Mouse (Mus musculus) limb, embryonic 10.5 days (tissue): ENCODE measurements around the gene Hsf4. TPM values are rescaled to one million over a fixed set of nuclear protein-coding genes. Genes with fewer than 3 reads are reported as not detected.
A peak's percentile ranks its signal among the peaks of the same experiment; 100 is the strongest.

Source experiments
- DNase-seq: peaks from one replicate; pipeline ENCODE4 v3.0.0-alpha.2; 2017; ENCODE audit warnings: low spot score
- H3K27ac ChIP-seq: fragments of 300-500 bp; sonication (generic); 2 replicates; pipeline ENCODE4 v1.5.1; 2016; ENCODE audit warnings: mild to moderate bottlenecking
- H3K27me3 ChIP-seq: fragments of 300-500 bp; sonication (generic); 2 replicates; pipeline ENCODE4 v1.6.1; 2016; ENCODE audit warnings: low read depth, mild to moderate bottlenecking; ENCODE audit not compliant: poor library complexity, severe bottlenecking
- H3K36me3 ChIP-seq: fragments of 300-500 bp; sonication (generic); 2 replicates; pipeline ENCODE4 v1.6.1; 2016; ENCODE audit warnings: mild to moderate bottlenecking, moderate library complexity
- H3K4me1 ChIP-seq: fragments of 300-500 bp; sonication (generic); 2 replicates; pipeline ENCODE4 v1.6.1; 2016
- H3K4me3 ChIP-seq: fragments of 300-500 bp; sonication (generic); 2 replicates; pipeline ENCODE4 v1.5.1; 2016; ENCODE audit warnings: mild to moderate bottlenecking, moderate library complexity
- H3K9me3 ChIP-seq: fragments of 300-500 bp; sonication (generic); replicated peaks from 2 replicates; pipeline ENCODE4 v1.6.1; 2016; ENCODE audit warnings: mild to moderate bottlenecking
- WGBS: fragments of 180-500 bp; shearing (Covaris S2); methylation state at CpG from one replicate; pipeline ENCODE4 v1.1.7; 2016; 5-methylcytosine and 5-hydroxymethylcytosine counted together
- polyA plus RNA-seq: library from polyadenylated mRNA; unstranded; fragments of >200 nt; fragmentation: Nextera tagmentation; extraction: Ambion mirVana; gene quantifications from 2 replicates; pipeline ENCODE4 v1.2.1, GENCODE M21; 2016

Hsf4 gene
- polyA plus RNA-seq, 1 experiment from 2014 or later: not detected

DNA sequence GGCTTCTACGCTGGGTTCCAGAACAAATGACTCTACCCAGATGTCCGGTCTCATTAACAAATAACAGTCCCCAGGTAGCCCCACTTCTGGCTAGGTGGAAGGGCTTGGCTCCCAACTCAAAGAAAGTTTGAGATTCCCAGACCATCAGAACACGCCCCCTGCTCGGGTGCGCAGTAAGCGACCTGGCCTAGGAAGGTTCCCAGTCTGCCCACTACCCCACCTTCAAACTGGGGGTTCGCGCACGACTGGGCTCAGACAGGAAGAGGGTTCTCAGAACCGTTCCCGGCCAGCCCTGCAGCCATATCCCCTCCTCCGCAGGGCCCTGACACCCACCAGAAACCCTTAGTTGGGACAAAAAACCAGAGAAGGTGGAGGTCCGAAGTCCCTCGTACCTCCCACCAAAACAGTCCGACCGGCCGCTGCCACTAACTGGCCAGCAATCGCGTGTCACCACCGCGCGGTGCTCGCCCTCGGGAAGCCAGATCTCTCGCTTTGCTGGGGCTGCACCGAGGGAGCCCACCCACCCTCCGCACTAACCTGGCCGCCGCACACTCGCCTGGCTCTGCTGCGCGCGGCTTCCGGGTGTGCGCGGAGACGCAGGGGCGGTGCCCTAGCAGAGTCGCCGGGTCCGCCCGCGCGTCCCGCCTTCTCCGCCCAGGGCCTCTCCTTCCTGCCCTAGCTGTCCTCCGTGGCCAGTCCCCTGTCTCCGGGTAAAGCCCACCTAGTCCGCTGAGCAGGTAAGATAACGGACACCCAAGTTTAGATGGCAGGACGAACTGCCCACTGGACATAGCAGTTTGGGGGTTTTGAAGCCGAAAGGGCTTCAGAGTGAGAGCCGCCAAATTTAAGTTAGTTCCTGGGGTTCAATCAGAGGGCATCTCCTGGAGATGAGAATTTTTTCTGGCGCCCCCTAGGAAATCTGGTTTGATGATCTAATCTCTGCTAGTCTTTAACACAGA, 5.3 kb upstream of the Hsf4 start, which contains the start of the genes Tradd and Fbxl8:
TSS of gene Tradd (minus strand) at position 586 of the 959 bp plus-strand sequence.
TSS of gene Fbxl8 (plus strand) at position 625 of the 959 bp plus-strand sequence.
- H3K4me1 ChIP-seq: peaks cover 49% of the 10 kb centered on the region
- DNase-seq: peak; percentile 81
- H3K36me3 ChIP-seq: no peaks in the 10 kb centered on the region
- H3K27ac ChIP-seq: peak within 1 kb of the TSS; percentile 59; the same call in 1 of the 2 replicates
- WGBS: under 1% methylated on average over 54 of the region's 54 CpGs
- H3K4me3 ChIP-seq: peak within 1 kb of the TSS; percentile 71
- H3K9me3 ChIP-seq: 0 out of 2 replicates have a peak, but pooled peaks cover 2% of the 10 kb centered on the region
- H3K27me3 ChIP-seq: peaks cover 100% of the 10 kb centered on the region

DNA sequence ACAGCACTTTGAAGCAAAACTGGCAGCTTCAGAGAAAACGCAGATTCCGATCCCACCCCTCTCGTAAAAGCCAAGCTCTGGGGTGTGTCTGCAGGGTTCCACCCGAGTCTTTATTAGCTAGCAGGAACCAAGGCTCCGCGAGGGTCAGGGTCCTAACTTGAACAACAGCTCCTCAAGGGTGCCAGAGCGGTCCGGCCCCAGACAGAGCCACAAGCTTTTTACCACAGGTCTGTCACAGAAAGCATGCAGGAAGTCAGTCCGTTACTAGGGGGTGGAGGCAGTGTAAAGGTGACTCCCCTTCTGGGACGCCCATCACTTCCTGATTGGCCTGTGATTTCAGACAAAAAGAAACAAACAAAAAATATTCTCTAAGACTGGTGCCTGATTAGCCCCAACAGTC, 4.5 kb upstream of the Hsf4 start:
- Histone ChIP-seq H3K36me3 (no peaks in the 10 kb centered on the region), H3K4me3 (peak overlapping the region; percentile 71), H3K4me1 (peaks cover 50% of the 10 kb centered on the region), H3K27me3 (peaks cover 100% of the 10 kb centered on the region), H3K27ac (no peak overlapping the region), H3K9me3 (0 out of 2 replicates have a peak, but pooled peaks cover 2% of the 10 kb centered on the region)
- DNase-seq: no peak
- WGBS: 17% methylated on average over 10 of the region's 10 CpGs

DNA sequence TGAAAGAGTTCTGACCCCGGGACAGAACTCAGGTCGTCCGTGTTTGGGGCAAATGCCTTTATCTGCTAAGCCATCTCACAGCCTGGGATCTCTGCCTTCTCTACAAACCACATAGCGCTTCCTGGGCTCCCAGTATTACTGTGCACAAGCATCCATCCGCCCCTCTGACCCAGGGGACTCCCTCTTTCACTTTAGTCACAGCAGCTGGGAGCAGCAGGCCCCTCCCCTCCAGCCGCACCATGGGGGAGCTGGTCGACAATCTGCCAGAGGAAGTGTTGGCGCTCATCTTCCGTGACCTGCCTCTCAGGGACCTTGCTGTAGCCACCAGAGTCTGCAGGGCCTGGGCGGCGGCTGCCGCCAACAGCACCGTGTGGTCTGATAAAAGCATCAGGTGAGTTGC, 2.8 kb upstream of the Hsf4 start:
- WGBS: 7% methylated on average over 13 of the region's 13 CpGs

DNA sequence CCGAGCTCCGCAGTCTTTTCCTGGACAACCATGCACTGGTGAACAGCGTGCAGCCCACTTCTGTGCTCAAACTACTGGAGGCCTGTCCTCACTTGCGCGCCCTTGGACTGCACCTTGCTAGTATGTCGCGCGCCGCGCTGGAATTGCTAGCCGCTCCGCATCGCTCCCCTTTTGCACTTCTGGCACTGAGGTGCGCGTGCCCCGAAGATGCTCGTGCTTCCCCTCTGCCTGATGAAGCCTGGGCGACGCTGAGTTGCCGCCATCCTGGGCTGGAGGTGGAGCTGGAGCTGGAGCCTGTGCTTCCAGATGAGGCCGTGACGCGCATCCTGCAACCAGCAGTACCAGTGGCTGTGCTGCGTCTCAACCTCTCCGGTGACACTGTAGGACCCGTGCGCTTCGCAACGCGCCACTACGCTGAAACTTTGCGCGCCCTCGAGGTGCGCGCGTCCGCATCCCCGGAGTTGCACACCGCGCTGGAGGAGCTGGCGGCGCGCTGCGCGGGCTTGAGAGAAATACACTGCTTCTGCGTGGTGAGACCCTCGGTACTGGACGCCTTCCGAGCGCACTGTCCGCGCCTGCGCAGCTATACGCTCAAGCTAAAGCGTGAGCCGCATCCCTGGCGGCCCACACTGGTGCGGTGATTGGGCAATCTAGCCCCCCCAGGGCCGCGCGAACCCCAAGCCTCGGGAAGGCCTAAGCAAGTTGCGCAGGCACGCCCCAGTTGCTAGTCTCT, 1.1 kb upstream of the Hsf4 start:
- H3K4me3 ChIP-seq: peak overlapping the region; percentile 62
- under 1% methylated on average over 65 of the region's 65 CpGs for WGBS
- peak overlapping the region; percentile 9; the same call in 1 of the 2 replicates for H3K27ac ChIP-seq
- no peaks in the 10 kb centered on the region for H3K36me3 ChIP-seq
- H3K9me3 ChIP-seq: 0 out of 2 replicates have a peak, but pooled peaks cover 2% of the 10 kb centered on the region
- peaks cover 100% of the 10 kb centered on the region for H3K27me3 ChIP-seq
- peaks cover 58% of the 10 kb centered on the region for H3K4me1 ChIP-seq
- peak; percentile 82 for DNase-seq

More for the DNA sequence above, 2.8 kb upstream of the Hsf4 start:
- Histone ChIP-seq H3K36me3 (no peaks in the 10 kb centered on the region), H3K27ac (no peak overlapping the region), H3K4me1 (peaks cover 58% of the 10 kb centered on the region), H3K27me3 (peaks cover 100% of the 10 kb centered on the region), H3K9me3 (0 out of 2 replicates have a peak, but pooled peaks cover 2% of the 10 kb centered on the region), H3K4me3 (peak overlapping the region; percentile 6; the same call in 1 of the 2 replicates)
- DNase-seq: no peak

DNA sequence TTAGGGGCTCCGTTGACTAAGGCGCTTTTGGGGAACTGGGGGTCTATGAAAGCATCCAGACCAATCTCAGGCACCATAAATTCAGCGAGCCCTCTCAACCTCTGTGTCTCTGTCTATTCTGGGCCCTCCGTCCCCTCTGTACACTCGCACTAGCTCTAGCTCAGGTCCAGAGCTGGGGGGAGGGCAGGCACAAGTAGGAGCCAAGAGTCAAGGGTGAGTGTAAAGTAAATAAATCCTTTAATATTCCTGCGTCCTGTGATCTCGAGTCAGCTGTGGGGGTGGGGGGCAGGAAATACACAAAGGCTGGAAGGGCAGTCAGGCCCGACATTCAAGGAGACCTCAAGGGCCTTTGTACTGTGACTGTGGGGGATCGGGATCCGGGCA, 534 bp upstream of the Hsf4 start:
- 2% methylated on average over 10 of the region's 10 CpGs for WGBS
- H3K9me3 ChIP-seq: 0 out of 2 replicates have a peak, but pooled peaks cover 2% of the 10 kb centered on the region
- H3K4me1 ChIP-seq: peaks cover 54% of the 10 kb centered on the region
- DNase-seq: no peak
- peak overlapping the region; percentile 62 for H3K4me3 ChIP-seq
- H3K36me3 ChIP-seq: no peaks in the 10 kb centered on the region
- H3K27ac ChIP-seq: peak overlapping the region; percentile 62; the same call in 1 of the 2 replicates
- peaks cover 100% of the 10 kb centered on the region for H3K27me3 ChIP-seq

DNA sequence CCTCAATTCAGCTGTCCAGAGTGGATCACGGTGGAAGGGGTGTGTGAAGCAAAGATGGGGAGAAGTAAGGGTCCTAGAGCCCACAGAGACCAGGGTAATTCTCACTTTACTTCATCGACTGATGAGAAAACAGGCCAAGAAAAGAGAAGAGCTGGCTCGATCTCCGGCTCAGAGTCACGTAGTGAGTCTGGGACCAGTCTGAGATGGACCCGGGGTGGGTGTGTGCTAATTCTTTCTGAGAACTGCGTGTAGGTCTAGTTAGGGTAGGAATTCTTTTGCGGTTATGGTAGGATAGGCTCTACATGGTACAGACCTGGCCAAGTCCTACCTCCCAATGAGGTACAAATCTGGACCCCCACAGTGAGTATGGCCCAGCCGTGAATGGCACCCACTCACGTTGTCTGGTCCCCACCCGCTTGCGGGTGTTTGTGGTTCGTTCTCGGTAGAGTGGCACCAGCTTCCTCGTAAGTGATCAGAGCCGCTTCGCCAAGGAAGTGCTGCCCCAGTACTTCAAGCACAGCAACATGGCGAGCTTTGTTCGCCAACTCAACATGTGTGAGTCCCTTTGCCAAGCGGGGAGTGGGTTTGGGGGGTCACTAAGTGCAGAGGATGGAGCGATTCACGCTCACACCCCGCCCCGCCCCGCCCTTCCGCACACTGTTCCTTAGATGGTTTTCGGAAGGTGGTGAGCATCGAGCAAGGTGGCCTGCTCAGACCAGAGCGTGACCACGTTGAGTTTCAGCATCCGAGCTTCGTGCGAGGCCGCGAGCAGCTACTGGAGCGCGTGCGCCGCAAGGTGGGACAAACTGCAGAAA, 707 bp downstream of the Hsf4 start:
- H3K4me1 ChIP-seq: peaks cover 43% of the 10 kb centered on the region
- H3K27ac ChIP-seq: no peak overlapping the region
- peak overlapping the region; percentile 62 for H3K4me3 ChIP-seq
- 0 out of 2 replicates have a peak, but pooled peaks cover 2% of the 10 kb centered on the region for H3K9me3 ChIP-seq
- no peak for DNase-seq
- H3K27me3 ChIP-seq: peaks cover 100% of the 10 kb centered on the region
- H3K36me3 ChIP-seq: no peaks in the 10 kb centered on the region
- WGBS: 2% methylated on average over 39 of the region's 39 CpGs

DNA sequence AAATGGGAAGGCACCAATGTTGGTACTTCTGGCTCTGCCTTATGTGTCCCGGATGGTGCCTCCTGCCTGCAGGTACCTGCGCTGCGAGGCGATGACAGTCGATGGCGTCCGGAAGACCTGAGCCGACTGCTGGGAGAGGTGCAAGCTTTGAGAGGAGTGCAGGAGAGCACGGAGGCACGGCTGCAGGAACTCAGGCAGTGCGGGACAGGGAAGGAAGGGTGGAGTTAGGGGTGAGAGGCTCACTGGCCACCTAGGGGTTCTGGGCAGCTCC, 1.2 kb downstream of the Hsf4 start:
- WGBS: under 1% methylated on average over 11 of the region's 11 CpGs
- peak; percentile 60 for DNase-seq
- Histone ChIP-seq H3K9me3 (0 out of 2 replicates have a peak, but pooled peaks cover 2% of the 10 kb centered on the region), H3K27ac (no peak overlapping the region), H3K4me3 (peak overlapping the region; percentile 62; the same call in 1 of the 2 replicates), H3K4me1 (peaks cover 49% of the 10 kb centered on the region), H3K27me3 (peaks cover 100% of the 10 kb centered on the region), H3K36me3 (no peaks in the 10 kb centered on the region)

DNA sequence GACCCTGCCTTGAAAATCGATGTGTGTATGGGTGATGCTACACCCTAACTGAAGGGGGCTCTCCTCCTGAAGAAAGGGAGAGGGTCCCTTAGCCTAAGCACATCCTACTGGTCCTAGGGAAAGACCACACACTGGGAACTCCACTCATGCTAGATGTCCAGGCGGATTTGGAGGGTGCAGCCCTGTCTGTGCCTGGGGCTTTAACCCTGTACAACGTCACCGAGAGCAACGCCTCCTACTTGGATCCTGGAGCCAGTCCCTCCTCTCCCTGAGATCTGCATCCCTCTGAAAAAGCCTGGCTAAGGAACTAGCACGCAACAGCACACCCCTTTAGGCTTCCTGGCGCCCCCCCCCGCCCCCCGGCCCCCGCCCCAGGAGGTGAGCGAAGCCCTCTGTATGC, 5.8 kb downstream of the Hsf4 start:
- H3K9me3 ChIP-seq: no peaks in the 10 kb centered on the region
- H3K4me3 ChIP-seq: peak overlapping the region; percentile 53; the same call in 1 of the 2 replicates
- peaks cover 5% of the 10 kb centered on the region; the same call in 1 of the 2 replicates for H3K36me3 ChIP-seq
- H3K27ac ChIP-seq: no peak overlapping the region
- WGBS: 9% methylated on average over 9 of the region's 11 CpGs
- peaks cover 28% of the 10 kb centered on the region for H3K4me1 ChIP-seq
- DNase-seq: no peak
- peaks cover 100% of the 10 kb centered on the region for H3K27me3 ChIP-seq

DNA sequence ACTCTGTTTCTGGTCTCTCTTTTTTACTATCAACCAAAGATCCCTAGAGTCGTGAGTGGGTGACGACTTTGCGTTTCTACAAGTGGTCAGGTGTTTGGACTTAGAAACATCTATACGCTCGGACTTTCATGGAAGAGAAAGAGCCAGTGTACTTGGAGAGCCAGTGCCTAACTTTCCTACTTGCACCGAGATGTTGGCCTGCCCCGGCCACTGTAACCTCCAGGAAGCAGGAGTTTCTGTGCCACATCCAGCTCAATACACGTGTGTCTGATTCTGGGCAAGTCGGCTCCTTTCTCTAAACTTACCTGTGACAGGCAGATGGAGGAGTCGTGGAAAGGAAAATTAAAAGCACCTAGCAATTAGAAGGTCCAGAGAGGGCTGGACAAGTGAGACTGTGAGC, 6.2 kb downstream of the Hsf4 start, which contains the start of gene Nol3:
TSS of gene Nol3 (plus strand) at position 301 of the 400 bp plus-strand sequence.
- 10% methylated on average over 10 of the region's 10 CpGs for WGBS
- Histone ChIP-seq H3K9me3 (no peaks in the 10 kb centered on the region), H3K4me1 (peaks cover 23% of the 10 kb centered on the region), H3K27ac (peak within 1 kb of the TSS; percentile 10; the same call in 1 of the 2 replicates), H3K36me3 (peaks cover 8% of the 10 kb centered on the region; the same call in 1 of the 2 replicates), H3K27me3 (peaks cover 100% of the 10 kb centered on the region), H3K4me3 (peak within 1 kb of the TSS; percentile 53)
- no peak for DNase-seq

DNA sequence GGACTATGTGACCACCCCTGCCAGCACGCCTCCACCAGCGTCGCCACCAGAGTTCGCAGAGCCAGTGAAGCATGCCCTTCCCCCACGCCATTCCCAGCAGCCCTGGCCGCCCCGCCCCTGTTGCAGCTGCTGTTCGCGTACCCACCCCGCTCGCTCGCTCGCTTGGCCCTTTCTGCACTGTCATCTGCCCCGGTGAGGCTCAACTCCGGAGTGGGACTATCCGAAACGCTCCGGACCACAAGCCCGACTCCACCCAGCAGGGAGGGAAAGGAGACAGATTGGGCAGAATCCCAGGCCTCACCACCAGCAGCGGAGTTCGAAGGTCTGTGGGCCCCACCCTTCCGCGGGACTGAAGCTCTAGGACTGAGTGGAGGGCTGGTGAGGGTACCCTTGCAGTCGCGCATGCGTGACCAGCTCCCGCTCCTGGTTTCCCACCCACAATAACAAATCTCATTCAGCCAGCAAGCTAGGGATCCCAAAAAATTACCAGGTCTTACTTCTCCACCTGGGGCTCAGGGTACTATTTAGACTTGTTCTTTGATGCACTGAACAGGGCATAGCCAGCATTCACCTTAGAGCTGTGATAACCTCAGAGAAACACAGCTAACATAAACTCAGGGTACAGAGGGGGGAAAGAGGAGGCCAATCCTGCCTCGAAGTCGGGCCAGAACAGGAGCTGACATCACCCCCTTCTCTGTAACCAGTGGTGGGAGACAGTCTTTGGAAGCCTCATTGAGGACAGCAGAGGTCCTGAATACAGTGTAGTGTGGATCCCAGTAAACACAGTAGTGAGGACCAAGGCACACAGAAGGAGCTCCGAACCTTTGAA, 6.9 kb downstream of the Hsf4 start:
- 4% methylated on average over 30 of the region's 30 CpGs for WGBS

DNA sequence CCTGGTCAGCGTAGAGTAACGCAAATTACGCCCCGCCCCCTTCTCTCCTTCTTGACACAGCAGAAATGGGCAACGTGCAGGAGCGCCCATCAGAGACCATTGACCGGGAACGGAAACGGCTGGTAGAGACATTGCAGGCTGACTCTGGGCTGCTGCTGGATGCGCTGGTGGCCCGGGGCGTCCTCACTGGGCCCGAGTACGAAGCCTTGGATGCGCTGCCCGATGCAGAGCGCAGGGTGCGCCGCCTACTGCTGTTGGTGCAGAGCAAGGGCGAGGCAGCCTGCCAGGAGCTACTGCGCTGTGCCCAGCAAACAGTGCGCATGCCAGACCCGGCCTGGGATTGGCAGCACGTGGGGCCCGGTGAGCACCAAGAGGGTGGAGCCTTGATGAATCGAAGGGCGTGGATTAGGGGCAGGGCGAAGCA, 9.3 kb downstream of the Hsf4 start:
- peak overlapping the region; percentile 22 for H3K4me3 ChIP-seq
- peaks cover 28% of the 10 kb centered on the region for H3K4me1 ChIP-seq
- no peak overlapping the region for H3K27ac ChIP-seq
- H3K9me3 ChIP-seq: no peaks in the 10 kb centered on the region
- H3K36me3 ChIP-seq: peaks cover 24% of the 10 kb centered on the region
- 3% methylated on average over 28 of the region's 28 CpGs for WGBS
- peaks cover 100% of the 10 kb centered on the region for H3K27me3 ChIP-seq
- DNase-seq: no peak

More for the DNA sequence above, 6.9 kb downstream of the Hsf4 start:
- Histone ChIP-seq H3K9me3 (no peaks in the 10 kb centered on the region), H3K4me1 (peaks cover 22% of the 10 kb centered on the region), H3K36me3 (peaks cover 11% of the 10 kb centered on the region; the same call in 1 of the 2 replicates), H3K27ac (peak overlapping the region; percentile 10; the same call in 1 of the 2 replicates), H3K4me3 (peak overlapping the region; percentile 53), H3K27me3 (peaks cover 100% of the 10 kb centered on the region)
- peak; percentile 72 for DNase-seq
